Mouse (Mus musculus): ENCODE measurements around the gene Mcrip2. TPM values are rescaled to one million over a fixed set of nuclear protein-coding genes. Genes with fewer than 3 reads are reported as not detected.

Gene Mcrip2
- polyA plus RNA-seq, 2 experiments, result 12.3 to 20.2 TPM

- TF ChIP-seq POLR2A (IDR thresholded peaks at IDR 0.05; ENCODE audit: borderline replicate concordance, extremely low read depth, insufficient read depth, insufficient read length), result no peak
- ATAC-seq (ENCODE audit: low FRiP score, low read depth), result no peak
Observed at GRCm38 (mm10) chr17:25880913-25881641, 12.5 kb upstream of the Mcrip2 start.

GRCm38 (mm10) chr17:25880196-25880910 is 11.8 kb upstream of the Mcrip2 start, which contains the start of gene Wfikkn1:
Gene Wfikkn1, minus strand, starts transcription at chr17:25880858.
- no peak within 1 kb of the TSS for H3K27ac ChIP-seq (replicated peaks; ENCODE audit: low read depth, low read length)
- no peak within 1 kb of the TSS for H3K4me3 ChIP-seq (replicated peaks; ENCODE audit: low read length)
- H3K9me3 ChIP-seq (ENCODE audit: control insufficient read depth, low read length), result no peaks in the 10 kb centered on the region
- WGBS, result 36% methylated on average over 5 of the region's 5 CpGs
- H3K27me3 ChIP-seq (ENCODE audit: control insufficient read depth, insufficient read depth, low read length), result no peaks in the 10 kb centered on the region
- no peak for TF ChIP-seq POLR2A (IDR thresholded peaks at IDR 0.05; ENCODE audit: borderline replicate concordance, extremely low read depth, insufficient read depth, insufficient read length)
- no peak within 1 kb of the TSS for H3K9ac ChIP-seq (ENCODE audit: low read depth, low read length, severe bottlenecking)
- ATAC-seq (ENCODE audit: low FRiP score, low read depth) (no peak), DNase-seq (ENCODE audit: low spot score) (no peak)
- H3K4me2 ChIP-seq (replicated peaks; ENCODE audit: low read depth, low read length, severe bottlenecking), result no peak within 1 kb of the TSS
- H3K36me3 ChIP-seq (ENCODE audit: control insufficient read depth, insufficient read depth, low read length), result peaks cover 63% of the 10 kb centered on the region
- H3K4me1 ChIP-seq (ENCODE audit: control insufficient read depth, insufficient read depth, low read length), result peaks cover 10% of the 10 kb centered on the region

More at GRCm38 (mm10) chr17:25880913-25881641, 12.5 kb upstream of the Mcrip2 start:
- Histone ChIP-seq H3K27ac (replicated peaks; ENCODE audit: low read depth, low read length) (no peak overlapping the region), H3K4me2 (replicated peaks; ENCODE audit: low read depth, low read length, severe bottlenecking) (no peak overlapping the region), H3K9ac (ENCODE audit: low read depth, low read length, severe bottlenecking) (no peak overlapping the region), H3K4me1 (ENCODE audit: control insufficient read depth, insufficient read depth, low read length) (peaks cover 6% of the 10 kb centered on the region), H3K27me3 (ENCODE audit: control insufficient read depth, insufficient read depth, low read length) (no peaks in the 10 kb centered on the region), H3K4me3 (replicated peaks; ENCODE audit: low read length) (no peak overlapping the region), H3K9me3 (ENCODE audit: control insufficient read depth, low read length) (no peaks in the 10 kb centered on the region), H3K36me3 (ENCODE audit: control insufficient read depth, insufficient read depth, low read length) (peaks cover 63% of the 10 kb centered on the region)
- 15% methylated on average over 5 of the region's 5 CpGs for WGBS
- no peak for DNase-seq (ENCODE audit: low spot score)

- WGBS, result 73% methylated on average over 8 of the region's 8 CpGs
- H3K9ac ChIP-seq (ENCODE audit: low read depth, low read length, severe bottlenecking), result no peak overlapping the region
Observed at GRCm38 (mm10) chr17:25879750-25880149, 11.2 kb upstream of the Mcrip2 start.

GRCm38 (mm10) chr17:25879261-25879660 is 10.7 kb upstream of the Mcrip2 start:
- no peak for TF ChIP-seq POLR2A (IDR thresholded peaks at IDR 0.05; ENCODE audit: borderline replicate concordance, extremely low read depth, insufficient read depth, insufficient read length)
- H3K9ac ChIP-seq (ENCODE audit: low read depth, low read length, severe bottlenecking), result no peak overlapping the region
- no peak overlapping the region for H3K27ac ChIP-seq (replicated peaks; ENCODE audit: low read depth, low read length)
- no peak for DNase-seq (ENCODE audit: low spot score)
- WGBS, result 52% methylated on average over 4 of the region's 4 CpGs
- H3K36me3 ChIP-seq (ENCODE audit: control insufficient read depth, insufficient read depth, low read length), result peaks cover 53% of the 10 kb centered on the region
- no peaks in the 10 kb centered on the region for H3K27me3 ChIP-seq (ENCODE audit: control insufficient read depth, insufficient read depth, low read length)
- peaks cover 10% of the 10 kb centered on the region for H3K4me1 ChIP-seq (ENCODE audit: control insufficient read depth, insufficient read depth, low read length)
- no peak overlapping the region for H3K4me3 ChIP-seq (replicated peaks; ENCODE audit: low read length)
- ATAC-seq (ENCODE audit: low FRiP score, low read depth), result no peak
- no peak overlapping the region for H3K4me2 ChIP-seq (replicated peaks; ENCODE audit: low read depth, low read length, severe bottlenecking)
- H3K9me3 ChIP-seq (ENCODE audit: control insufficient read depth, low read length), result no peaks in the 10 kb centered on the region

More at GRCm38 (mm10) chr17:25879750-25880149, 11.2 kb upstream of the Mcrip2 start:
- Histone ChIP-seq H3K4me3 (replicated peaks; ENCODE audit: low read length) (no peak overlapping the region), H3K36me3 (ENCODE audit: control insufficient read depth, insufficient read depth, low read length) (peaks cover 58% of the 10 kb centered on the region), H3K27ac (replicated peaks; ENCODE audit: low read depth, low read length) (no peak overlapping the region), H3K9me3 (ENCODE audit: control insufficient read depth, low read length) (no peaks in the 10 kb centered on the region), H3K27me3 (ENCODE audit: control insufficient read depth, insufficient read depth, low read length) (no peaks in the 10 kb centered on the region), H3K4me2 (replicated peaks; ENCODE audit: low read depth, low read length, severe bottlenecking) (no peak overlapping the region), H3K4me1 (ENCODE audit: control insufficient read depth, insufficient read depth, low read length) (peaks cover 10% of the 10 kb centered on the region)
- no peak for DNase-seq (ENCODE audit: low spot score)
- no peak for ATAC-seq (ENCODE audit: low FRiP score, low read depth)
- no peak for TF ChIP-seq POLR2A (IDR thresholded peaks at IDR 0.05; ENCODE audit: borderline replicate concordance, extremely low read depth, insufficient read depth, insufficient read length)

GRCm38 (mm10) chr17:25878611-25879180 is 10.1 kb upstream of the Mcrip2 start:
- H3K4me3 ChIP-seq (replicated peaks; ENCODE audit: low read length), result no peak overlapping the region
- no peak overlapping the region for H3K9ac ChIP-seq (ENCODE audit: low read depth, low read length, severe bottlenecking)
- WGBS, result 92% methylated on average over 19 of the region's 19 CpGs
- ATAC-seq (ENCODE audit: low FRiP score, low read depth), result no peak
- no peak overlapping the region for H3K4me2 ChIP-seq (replicated peaks; ENCODE audit: low read depth, low read length, severe bottlenecking)
- H3K36me3 ChIP-seq (ENCODE audit: control insufficient read depth, insufficient read depth, low read length), result peaks cover 48% of the 10 kb centered on the region
- no peaks in the 10 kb centered on the region for H3K27me3 ChIP-seq (ENCODE audit: control insufficient read depth, insufficient read depth, low read length)
- TF ChIP-seq POLR2A (IDR thresholded peaks at IDR 0.05; ENCODE audit: borderline replicate concordance, extremely low read depth, insufficient read depth, insufficient read length), result no peak
- H3K9me3 ChIP-seq (ENCODE audit: control insufficient read depth, low read length), result no peaks in the 10 kb centered on the region
- no peak for DNase-seq (ENCODE audit: low spot score)
- peaks cover 10% of the 10 kb centered on the region for H3K4me1 ChIP-seq (ENCODE audit: control insufficient read depth, insufficient read depth, low read length)
- H3K27ac ChIP-seq (replicated peaks; ENCODE audit: low read depth, low read length), result no peak overlapping the region
